Mouse (Mus musculus): Measurements from ENCODE around the gene Rrp1. TPM values are rescaled to one million over a fixed set of nuclear protein-coding genes. Genes with fewer than 3 reads are reported as not detected.

The Rrp1 gene
- total and polyA plus RNA-seq, 3 experiments, result 273 to 417 TPM; not detected in 1

GRCm38 (mm10) chr10:78440812-78441211 is 28.0 kb upstream of the Rrp1 start:
- TF ChIP-seq SMC3 (IDR thresholded peaks at IDR 0.05; ENCODE audit: low read depth, low read length) (peak; percentile 52), ZC3H11A (IDR thresholded peaks at IDR 0.05; ENCODE audit: low read depth, low read length) (0 out of 2 replicates have a peak, but pooled peaks have one; percentile 15), RAD21 (IDR thresholded peaks at IDR 0.05; ENCODE audit: low read depth, low read length) (peak; percentile 19), RCOR1 (IDR thresholded peaks at IDR 0.05; ENCODE audit: low read depth, low read length) (no peak), UBTF (IDR thresholded peaks at IDR 0.05; ENCODE audit: borderline replicate concordance, insufficient read depth, low read depth, low read length) (no peak), CTCF (IDR thresholded peaks at IDR 0.05 in 2 of 3, conservative IDR thresholded peaks at IDR 0.05 in 1 of 3; ENCODE audit: control insufficient read depth in 1 of 3, insufficient read depth in 1 of 3, low read depth in 2 of 3, low read length in 3 of 3, poor library complexity in 1 of 3, severe bottlenecking in 1 of 3) (peak; percentile 74 to 91 (median 83))
- Histone ChIP-seq H3K79me2 (ENCODE audit: control insufficient read depth, insufficient read depth, low read length, poor library complexity) (no peaks in the 10 kb centered on the region), H3K36me3 (ENCODE audit: control insufficient read depth in 1 of 2, insufficient read depth in 2 of 2, low read length in 2 of 2) (peaks cover 0 to 5% of the 10 kb centered on the region in 2 experiments; a peak in 2 of 4 replicates), H3K4me1 (ENCODE audit: control insufficient read depth in 1 of 2, insufficient read depth in 2 of 2, low read length in 2 of 2) (no peaks in the 10 kb centered on the region), H3K9me3 (replicated peaks; ENCODE audit: insufficient read depth, low read length) (no peaks in the 10 kb centered on the region), H3K9ac (ENCODE audit: control insufficient read depth, low read depth, low read length, poor library complexity, severe bottlenecking) (no peak overlapping the region), H3K4me3 (ENCODE audit: control insufficient read depth in 1 of 2, insufficient read depth in 1 of 2, low read depth in 2 of 2, low read length in 2 of 2) (no peak overlapping the region), H3K27ac (ENCODE audit: control insufficient read depth, low read depth, low read length) (no peak overlapping the region), H3K27me3 (ENCODE audit: control insufficient read depth in 1 of 2, insufficient read depth in 2 of 2, low read length in 2 of 2) (no peaks in the 10 kb centered on the region)
- DNase-seq (ENCODE audit: low read depth, low spot score), result peak; percentile 48

- TF ChIP-seq ELF1 (IDR thresholded peaks at IDR 0.05; ENCODE audit: low read depth, low read length) (no peak), SIN3A (IDR thresholded peaks at IDR 0.05; ENCODE audit: low read length) (no peak), ZKSCAN1 (IDR thresholded peaks at IDR 0.05; ENCODE audit: low read depth, low read length) (no peak), GABPA (IDR thresholded peaks at IDR 0.05; ENCODE audit: low read depth, low read length) (no peak), SMC3 (IDR thresholded peaks at IDR 0.05; ENCODE audit: low read depth, low read length) (no peak), CHD1 (IDR thresholded peaks at IDR 0.05; ENCODE audit: low read depth, low read length) (no peak), BHLHE40 (IDR thresholded peaks at IDR 0.05; ENCODE audit: borderline replicate concordance, low read depth, low read length) (no peak), MAZ (IDR thresholded peaks at IDR 0.05; ENCODE audit: low read depth, low read length) (no peak), UBTF (IDR thresholded peaks at IDR 0.05; ENCODE audit: borderline replicate concordance, insufficient read depth, low read depth, low read length) (no peak)
Measured at GRCm38 (mm10) chr10:78439990-78440389, 27.1 kb upstream of the Rrp1 start.

GRCm38 (mm10) chr10:78439550-78439949 is 26.7 kb upstream of the Rrp1 start:
- Histone ChIP-seq H3K4me3 (ENCODE audit: control insufficient read depth in 1 of 2, insufficient read depth in 1 of 2, low read depth in 2 of 2, low read length in 2 of 2) (no peak overlapping the region), H3K4me1 (ENCODE audit: control insufficient read depth in 1 of 2, insufficient read depth in 2 of 2, low read length in 2 of 2) (no peaks in the 10 kb centered on the region), H3K9ac (ENCODE audit: control insufficient read depth, low read depth, low read length, poor library complexity, severe bottlenecking) (no peak overlapping the region), H3K36me3 (ENCODE audit: control insufficient read depth in 1 of 2, insufficient read depth in 2 of 2, low read length in 2 of 2) (peaks cover 0 to 3% of the 10 kb centered on the region in 2 experiments; a peak in 2 of 4 replicates), H3K27me3 (ENCODE audit: control insufficient read depth in 1 of 2, insufficient read depth in 2 of 2, low read length in 2 of 2) (no peaks in the 10 kb centered on the region), H3K79me2 (ENCODE audit: control insufficient read depth, insufficient read depth, low read length, poor library complexity) (no peaks in the 10 kb centered on the region), H3K9me3 (replicated peaks; ENCODE audit: insufficient read depth, low read length) (no peaks in the 10 kb centered on the region), H3K27ac (ENCODE audit: control insufficient read depth, low read depth, low read length) (no peak overlapping the region)
- no peak for DNase-seq (ENCODE audit: low read depth, low spot score)
- TF ChIP-seq CHD1 (IDR thresholded peaks at IDR 0.05; ENCODE audit: low read depth, low read length) (no peak), SMC3 (IDR thresholded peaks at IDR 0.05; ENCODE audit: low read depth, low read length) (peak; percentile 39), HCFC1 (IDR thresholded peaks at IDR 0.05; ENCODE audit: low read depth, low read length) (no peak), EP300 (IDR thresholded peaks at IDR 0.05; ENCODE audit: low read depth in 1 of 2, low read length in 2 of 2) (no peak), POLR2A (IDR thresholded peaks at IDR 0.05; ENCODE audit: control insufficient read depth in 1 of 2, insufficient read depth in 1 of 2, low read depth in 1 of 2, low read length in 2 of 2, poor library complexity in 1 of 2) (no peak), MAZ (IDR thresholded peaks at IDR 0.05; ENCODE audit: low read depth, low read length) (no peak), RCOR1 (IDR thresholded peaks at IDR 0.05; ENCODE audit: low read depth, low read length) (no peak), CTCF (IDR thresholded peaks at IDR 0.05 in 2 of 3, conservative IDR thresholded peaks at IDR 0.05 in 1 of 3; ENCODE audit: control insufficient read depth in 1 of 3, insufficient read depth in 1 of 3, low read depth in 2 of 3, low read length in 3 of 3, poor library complexity in 1 of 3, severe bottlenecking in 1 of 3) (peak; percentile 45 to 68 (median 63)), ZKSCAN1 (IDR thresholded peaks at IDR 0.05; ENCODE audit: low read depth, low read length) (no peak), ZC3H11A (IDR thresholded peaks at IDR 0.05; ENCODE audit: low read depth, low read length) (0 out of 2 replicates have a peak, but pooled peaks have one; percentile 11), CHD2 (IDR thresholded peaks at IDR 0.05; ENCODE audit: low read length) (no peak), USF1 (IDR thresholded peaks at IDR 0.05; ENCODE audit: low read depth, low read length) (no peak), UBTF (IDR thresholded peaks at IDR 0.05; ENCODE audit: borderline replicate concordance, insufficient read depth, low read depth, low read length) (no peak), TCF12 (IDR thresholded peaks at IDR 0.05; ENCODE audit: low read depth, low read length) (no peak), RAD21 (IDR thresholded peaks at IDR 0.05; ENCODE audit: low read depth, low read length) (peak; percentile 41), TAL1 (IDR thresholded peaks at IDR 0.05; ENCODE audit: low read length) (no peak)

More at GRCm38 (mm10) chr10:78439990-78440389, 27.1 kb upstream of the Rrp1 start:
- DNase-seq (ENCODE audit: low read depth, low spot score), result no peak
- H3K27me3 ChIP-seq (ENCODE audit: control insufficient read depth in 1 of 2, insufficient read depth in 2 of 2, low read length in 2 of 2), result no peaks in the 10 kb centered on the region
- H3K27ac ChIP-seq (ENCODE audit: control insufficient read depth, low read depth, low read length), result no peak overlapping the region
- H3K9me3 ChIP-seq (replicated peaks; ENCODE audit: insufficient read depth, low read length), result no peaks in the 10 kb centered on the region
- no peaks in the 10 kb centered on the region for H3K4me1 ChIP-seq (ENCODE audit: control insufficient read depth in 1 of 2, insufficient read depth in 2 of 2, low read length in 2 of 2)
- no peak overlapping the region for H3K4me3 ChIP-seq (ENCODE audit: control insufficient read depth in 1 of 2, insufficient read depth in 1 of 2, low read depth in 2 of 2, low read length in 2 of 2)
- H3K79me2 ChIP-seq (ENCODE audit: control insufficient read depth, insufficient read depth, low read length, poor library complexity), result no peaks in the 10 kb centered on the region
- H3K36me3 ChIP-seq (ENCODE audit: control insufficient read depth in 1 of 2, insufficient read depth in 2 of 2, low read length in 2 of 2), result peaks cover 0 to 3% of the 10 kb centered on the region in 2 experiments; a peak in 2 of 4 replicates
- H3K9ac ChIP-seq (ENCODE audit: control insufficient read depth, low read depth, low read length, poor library complexity, severe bottlenecking), result no peak overlapping the region
